8 mouse cellular contexts compared by ENCODE assay signal in the genomic region with DNA sequence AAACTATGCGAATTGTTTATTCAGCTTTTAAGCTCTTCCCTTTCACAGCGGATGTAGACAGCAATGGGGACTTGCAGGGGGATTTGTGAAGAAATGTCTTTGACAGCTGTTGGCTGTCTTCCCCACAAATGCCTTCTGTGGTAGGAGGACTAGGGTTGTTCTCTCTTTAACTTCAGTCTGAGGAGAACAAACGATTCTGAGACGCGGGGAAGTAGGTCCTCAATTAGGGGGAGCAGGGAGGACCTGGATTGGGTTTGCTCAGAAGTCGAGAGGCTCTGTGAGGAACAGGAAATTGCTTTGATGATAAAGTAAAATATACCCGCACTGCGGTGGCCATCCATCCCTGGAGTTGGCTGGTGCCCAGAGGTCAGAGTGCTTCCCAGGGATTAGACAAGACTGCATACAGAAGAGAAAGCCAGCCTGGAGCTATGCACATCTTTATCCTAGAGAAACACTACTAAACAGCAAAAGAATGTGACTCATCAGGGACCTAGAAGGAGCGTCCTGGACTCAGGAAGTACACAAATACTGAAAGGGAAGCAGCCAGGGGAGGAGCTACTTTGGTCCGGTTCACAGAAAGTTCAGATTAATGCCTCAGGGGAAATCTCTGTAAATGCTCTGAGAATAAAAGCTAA.
DNase-seq lines count a peak whose midpoint lies in the region; ATAC-seq and TF ChIP-seq lines count a peak whose summit lies in the region.

No protein-coding gene starts in this region.

- TF ChIP-seq POLR2A in thymus, adult 2 months (IDR thresholded peaks at IDR 0.05; ENCODE audit: control insufficient read depth, extremely low read depth, insufficient read depth, low read length, poor library complexity), result no peak

- TF ChIP-seq EP300 in liver, postnatal 0 days (IDR thresholded peaks at IDR 0.05; ENCODE audit: low read depth), result no peak

- no peaks in the 10 kb centered on the region for H3K9me3 ChIP-seq in forebrain, embryonic 15.5 days
- no peaks in the 10 kb centered on the region for H3K9me3 ChIP-seq in hindbrain, embryonic 14.5 days (ENCODE audit: control insufficient read depth, low read length)
- no peaks in the 10 kb centered on the region for H3K9me3 ChIP-seq in liver, postnatal 0 days (ENCODE audit: low read length)

- ATAC-seq in frontal cortex, adult (ENCODE audit: low TSS enrichment), result peak; percentile 27; the same call in 1 of the 2 replicates
- peak; percentile 19; the same call in 1 of the 2 replicates for ATAC-seq in forebrain, embryonic 15.5 days (replicated peaks)
- ATAC-seq in hindbrain, embryonic 14.5 days (ENCODE audit: low FRiP score), result peak; percentile 31; the same call in 1 of the 2 replicates
- ATAC-seq in liver, postnatal 0 days, result peak; percentile 53

- H3K27me3 ChIP-seq in forebrain, embryonic 15.5 days, result no peaks in the 10 kb centered on the region
- no peaks in the 10 kb centered on the region for H3K27me3 ChIP-seq in hindbrain, embryonic 14.5 days (ENCODE audit: control insufficient read depth, insufficient read depth, low read length)
- H3K27me3 ChIP-seq in liver, postnatal 0 days (ENCODE audit: insufficient read depth, low read length), result no peaks in the 10 kb centered on the region
- no peaks in the 10 kb centered on the region for H3K27me3 ChIP-seq in splenic B cell, adult 2 months (ENCODE audit: control insufficient read depth, insufficient read depth, low read length, poor library complexity, severe bottlenecking)
- H3K27me3 ChIP-seq in thymus, adult 2 months (ENCODE audit: control insufficient read depth, insufficient read depth, low read length), result no peaks in the 10 kb centered on the region

- H3K9ac ChIP-seq in forebrain, embryonic 15.5 days (replicated peaks), result no peak overlapping the region
- H3K9ac ChIP-seq in hindbrain, embryonic 14.5 days, result no peak overlapping the region
- H3K9ac ChIP-seq in liver, postnatal 0 days (replicated peaks), result no peak overlapping the region

- H3K4me2 ChIP-seq in forebrain, embryonic 15.5 days (replicated peaks), result no peak overlapping the region
- H3K4me2 ChIP-seq in hindbrain, embryonic 14.5 days (replicated peaks), result no peak overlapping the region
- no peak overlapping the region for H3K4me2 ChIP-seq in liver, postnatal 0 days (ENCODE audit: low read depth, low read length)

- H3K27ac ChIP-seq in forebrain, embryonic 15.5 days (replicated peaks), result no peak overlapping the region
- no peak overlapping the region for H3K27ac ChIP-seq in hindbrain, embryonic 14.5 days
- H3K27ac ChIP-seq in liver, postnatal 0 days (ENCODE audit: low read depth), result no peak overlapping the region
- H3K27ac ChIP-seq in thymus, adult 2 months (ENCODE audit: control insufficient read depth, insufficient read depth, low read length), result no peak overlapping the region

- DNase-seq in frontal cortex, postnatal 25 days (ENCODE audit: low spot score in 2 of 2), result no peak
- DNase-seq in NIH3T3 (ENCODE audit: low read depth), result peak; percentile 1
- peak; percentile 26 for DNase-seq in hindbrain, embryonic 14.5 days (ENCODE audit: low spot score)
- peak; percentile 16 for DNase-seq in liver, postnatal 0 days
- DNase-seq in splenic B cell, adult 2 months (ENCODE audit: low read depth, low spot score), result peak; percentile 15
- DNase-seq in thymus, adult 2 months, result no peak

- no peak for TF ChIP-seq CTCF in liver, postnatal 0 days (IDR thresholded peaks at IDR 0.05; ENCODE audit: low read depth)
- no peak for TF ChIP-seq CTCF in thymus, adult 2 months (IDR thresholded peaks at IDR 0.05; ENCODE audit: borderline replicate concordance, control insufficient read depth, extremely low read depth, insufficient read depth, low read length, poor library complexity)

- no peak overlapping the region for H3K4me3 ChIP-seq in forebrain, embryonic 15.5 days
- H3K4me3 ChIP-seq in hindbrain, embryonic 14.5 days (replicated peaks; ENCODE audit: low read length), result no peak overlapping the region
- H3K4me3 ChIP-seq in liver, postnatal 0 days (ENCODE audit: low read depth, low read length), result no peak overlapping the region
- H3K4me3 ChIP-seq in thymus, adult 2 months (ENCODE audit: control insufficient read depth, insufficient read depth, low read length), result no peak overlapping the region

- no peaks in the 10 kb centered on the region for H3K4me1 ChIP-seq in forebrain, embryonic 15.5 days
- no peaks in the 10 kb centered on the region for H3K4me1 ChIP-seq in hindbrain, embryonic 14.5 days (replicated peaks; ENCODE audit: control insufficient read depth, insufficient read depth, low read length)
- H3K4me1 ChIP-seq in liver, postnatal 0 days (ENCODE audit: insufficient read depth), result no peaks in the 10 kb centered on the region
- H3K4me1 ChIP-seq in thymus, adult 2 months (replicated peaks; ENCODE audit: control insufficient read depth, insufficient read depth, low read length), result no peaks in the 10 kb centered on the region

- no peaks in the 10 kb centered on the region for H3K36me3 ChIP-seq in forebrain, embryonic 15.5 days
- H3K36me3 ChIP-seq in hindbrain, embryonic 14.5 days (replicated peaks; ENCODE audit: control insufficient read depth, insufficient read depth), result no peaks in the 10 kb centered on the region
- H3K36me3 ChIP-seq in liver, postnatal 0 days (replicated peaks; ENCODE audit: insufficient read depth, low read length), result no peaks in the 10 kb centered on the region
- H3K36me3 ChIP-seq in splenic B cell, adult 2 months (ENCODE audit: control insufficient read depth, insufficient read depth, low read length, poor library complexity, severe bottlenecking), result no peaks in the 10 kb centered on the region
- H3K36me3 ChIP-seq in thymus, adult 2 months (ENCODE audit: control insufficient read depth, insufficient read depth, low read length), result no peaks in the 10 kb centered on the region

- WGBS in forebrain, embryonic 15.5 days, result 30% methylated on average over 10 of the region's 10 CpGs
- WGBS in hindbrain, embryonic 14.5 days, result 45% methylated on average over 10 of the region's 10 CpGs
- 27% methylated on average over 10 of the region's 10 CpGs for WGBS in liver, postnatal 0 days (ENCODE audit: insufficient replicate concordance)
- WGBS in thymus, adult 2 months, result 3% methylated on average over 10 of the region's 10 CpGs

Comparison
In these comparisons a context has a peak if more than half of its experiments do, and no peak if none do; other contexts are left out.
1. DNase-seq: peak in NIH3T3 (single experiment), hindbrain, embryonic 14.5 days (single experiment), liver, postnatal 0 days (single experiment) and splenic B cell, adult 2 months (single experiment); none in frontal cortex, postnatal 25 days (0 of 2) and thymus, adult 2 months (single experiment).
2. Peak in every context shown above with its lines, with median percentiles within 50 percentile points of each other: ATAC-seq.